In the genomic region with DNA sequence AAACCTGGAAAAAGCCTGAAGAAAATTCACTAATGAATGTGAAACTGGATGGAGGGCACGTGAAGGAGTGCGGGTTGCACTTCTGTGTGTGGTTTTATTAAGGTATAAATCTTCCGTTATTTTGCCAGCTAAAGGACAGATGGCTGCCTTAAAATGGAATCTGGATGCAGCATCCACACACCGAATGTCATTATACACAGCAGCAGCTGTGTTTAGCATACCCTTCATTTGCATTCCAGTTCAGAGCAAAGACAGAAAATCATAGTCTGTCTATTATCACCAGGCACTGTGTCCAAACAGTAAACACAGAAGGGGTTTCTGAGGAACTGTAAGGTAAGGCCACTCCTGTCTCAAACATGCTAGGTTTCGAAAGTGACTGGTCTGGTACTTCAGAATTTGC, we compare ENCODE assay signal across 15 mouse cellular contexts.
DNase-seq lines count a peak whose midpoint lies in the region; ATAC-seq and TF ChIP-seq lines count a peak whose summit lies in the region.
"Had no signal": no experiment of that assay in that cellular context is flagged by ENCODE, and none has a peak within 500 bp of the region (broad histone marks: within the 10 kb centered on the region; RNA-seq: fewer than 3 reads in every experiment).

No protein-coding gene starts in this region.

- intact Hi-C loops in left cerebral cortex, postnatal 25 days (cut with DNase I) = no loop called here

- DNase-seq in left cerebral cortex, postnatal 25 days (ENCODE audit: low spot score in 2 of 2) = peak; percentile 27 to 66
- DNase-seq in left cerebral cortex, adult 11 months (ENCODE audit: low spot score) = no peak
- DNase-seq in forebrain, embryonic 14.5 days (ENCODE audit: low spot score) = peak; percentile 64
- DNase-seq in forebrain, postnatal 0 days = peak; percentile 21
- DNase-seq in kidney, adult 8-10 months = no peak
- no peak for DNase-seq in thymus, postnatal 25 days
- DNase-seq: cerebellum, adult 8-10 months; embryo, embryonic 11 days; heart, adult 2 months; heart, postnatal 10 days; lung, adult 18-20 months; retina, postnatal 1 day had no signal

- no peak overlapping the region for H3K9ac ChIP-seq in forebrain, embryonic 14.5 days (ENCODE audit: low read length)
- no peak overlapping the region for H3K9ac ChIP-seq in forebrain, postnatal 0 days
- no peak overlapping the region for H3K9ac ChIP-seq in neural tube, embryonic 13.5 days
- H3K9ac ChIP-seq: limb, embryonic 15.5 days had no signal

- 55% methylated on average over 5 of the region's 5 CpGs for WGBS in forebrain, embryonic 14.5 days
- 43% methylated on average over 5 of the region's 5 CpGs for WGBS in forebrain, postnatal 0 days
- WGBS in neural tube, embryonic 13.5 days = 43% methylated on average over 5 of the region's 5 CpGs

- no peaks in the 10 kb centered on the region; the same call in 1 of the 2 replicates for H3K4me1 ChIP-seq in forebrain, embryonic 14.5 days (ENCODE audit: control insufficient read depth, insufficient read depth, low read length)
- no peaks in the 10 kb centered on the region for H3K4me1 ChIP-seq in forebrain, postnatal 0 days (ENCODE audit: insufficient read depth)
- peaks cover 10% of the 10 kb centered on the region for H3K4me1 ChIP-seq in neural tube, embryonic 13.5 days (replicated peaks)
- H3K4me1 ChIP-seq: limb, embryonic 15.5 days had no signal

- 0 out of 2 replicates have a peak overlapping the region, but pooled peaks have one; percentile 27 for H3K27ac ChIP-seq in forebrain, embryonic 14.5 days (ENCODE audit: low read depth, low read length)
- no peak overlapping the region; the same call in 1 of the 2 replicates for H3K27ac ChIP-seq in forebrain, postnatal 0 days (ENCODE audit: low read depth, low read length)
- peak overlapping the region; percentile 56; the same call in 1 of the 2 replicates for H3K27ac ChIP-seq in neural tube, embryonic 13.5 days (replicated peaks)
- H3K27ac ChIP-seq: heart, adult 2 months; limb, embryonic 15.5 days had no signal

- TF ChIP-seq CTCF in forebrain, postnatal 0 days (IDR thresholded peaks at IDR 0.05; ENCODE audit: low read depth) = no peak

- H3K36me3 ChIP-seq in forebrain, embryonic 14.5 days (ENCODE audit: control insufficient read depth, insufficient read depth, low read length) = no peaks in the 10 kb centered on the region
- H3K36me3 ChIP-seq in forebrain, postnatal 0 days (ENCODE audit: insufficient read depth) = no peaks in the 10 kb centered on the region
- no peaks in the 10 kb centered on the region for H3K36me3 ChIP-seq in neural tube, embryonic 13.5 days
- H3K36me3 ChIP-seq: limb, embryonic 15.5 days had no signal

- no peaks in the 10 kb centered on the region for H3K9me3 ChIP-seq in forebrain, embryonic 14.5 days (replicated peaks; ENCODE audit: control insufficient read depth, low read length)
- H3K9me3 ChIP-seq in forebrain, postnatal 0 days (ENCODE audit: low read length) = no peaks in the 10 kb centered on the region
- H3K9me3 ChIP-seq in neural tube, embryonic 13.5 days = no peaks in the 10 kb centered on the region
- H3K9me3 ChIP-seq: limb, embryonic 15.5 days had no signal

- no peak overlapping the region for H3K4me3 ChIP-seq in forebrain, embryonic 14.5 days (ENCODE audit: low read depth, low read length)
- no peak overlapping the region for H3K4me3 ChIP-seq in forebrain, postnatal 0 days (ENCODE audit: low read depth, low read length)
- no peak overlapping the region for H3K4me3 ChIP-seq in neural tube, embryonic 13.5 days
- H3K4me3 ChIP-seq: heart, adult 2 months; limb, embryonic 15.5 days had no signal

- ATAC-seq in forebrain, embryonic 14.5 days = peak; percentile 92
- peak; percentile 43; the same call in 1 of the 2 replicates for ATAC-seq in forebrain, postnatal 0 days
- peak; percentile 74 for ATAC-seq in neural tube, embryonic 13.5 days (ENCODE audit: low read depth)

- no peak overlapping the region for H3K4me2 ChIP-seq in forebrain, embryonic 14.5 days (ENCODE audit: low read length)
- H3K4me2 ChIP-seq in forebrain, postnatal 0 days (ENCODE audit: low read depth) = no peak overlapping the region
- H3K4me2 ChIP-seq in neural tube, embryonic 13.5 days = no peak overlapping the region
- H3K4me2 ChIP-seq: limb, embryonic 15.5 days had no signal

- H3K27me3 ChIP-seq in forebrain, embryonic 14.5 days (replicated peaks; ENCODE audit: control insufficient read depth, insufficient read depth, low read length) = no peaks in the 10 kb centered on the region
- no peaks in the 10 kb centered on the region for H3K27me3 ChIP-seq in forebrain, postnatal 0 days (ENCODE audit: insufficient read depth, low read length)
- no peaks in the 10 kb centered on the region for H3K27me3 ChIP-seq in neural tube, embryonic 13.5 days
- H3K27me3 ChIP-seq: CH12.LX; limb, embryonic 15.5 days had no signal

Comparison
In these comparisons a context has a peak if more than half of its experiments do, and no peak if none do; other contexts are left out.
1. DNase-seq: peak in left cerebral cortex, postnatal 25 days (2 of 2), forebrain, embryonic 14.5 days (single experiment) and forebrain, postnatal 0 days (single experiment); none in left cerebral cortex, adult 11 months (single experiment), kidney, adult 8-10 months (0 of 2) and thymus, postnatal 25 days (single experiment).
2. Peak in every context shown above with its lines, with median percentiles within 50 percentile points of each other: ATAC-seq.